Mouse (Mus musculus) neural tube, embryonic 11.5 days (tissue): ENCODE data around the gene Rreb1. TPM values are rescaled to one million over a fixed set of nuclear protein-coding genes. Genes with fewer than 3 reads are reported as not detected.
A peak's percentile ranks its signal among the peaks of the same experiment; 100 is the strongest.

Source experiments
- ATAC-seq: fragments of 200-750 bp; cut with Nextera tagmentation; 2 replicates; pipeline ENCODE4 v1.8.0; 2017; ENCODE audit warnings: moderate number of reproducible peaks, mild to moderate bottlenecking, moderate TSS enrichment, moderate library complexity; ENCODE audit not compliant: insufficient read depth, low FRiP score, low TSS enrichment
- DNase-seq: peaks from one replicate; pipeline ENCODE4 v3.0.0-alpha.2; 2015; ENCODE audit warnings: low spot score
- H3K27ac ChIP-seq: fragments of 300-500 bp; sonication (generic); 2 replicates; pipeline ENCODE4 v1.5.1; 2014; ENCODE audit warnings: low read depth, mild to moderate bottlenecking, low read length
- H3K27me3 ChIP-seq: fragments of 300-500 bp; sonication (generic); 2 replicates; pipeline ENCODE4 v1.6.1; 2014; ENCODE audit warnings: mild to moderate bottlenecking, low read length, mixed read lengths; ENCODE audit not compliant: control insufficient read depth, insufficient read depth
- H3K36me3 ChIP-seq: fragments of 300-500 bp; sonication (generic); 2 replicates; pipeline ENCODE4 v1.6.1; 2014; ENCODE audit warnings: mild to moderate bottlenecking, low read length, moderate library complexity, mixed read lengths; ENCODE audit not compliant: control insufficient read depth, insufficient read depth
- H3K4me1 ChIP-seq: fragments of 300-500 bp; sonication (generic); 2 replicates; pipeline ENCODE4 v1.6.1; 2014; ENCODE audit warnings: low read length, mixed read lengths; ENCODE audit not compliant: control insufficient read depth, insufficient read depth
- H3K4me2 ChIP-seq: fragments of 300-500 bp; sonication (generic); 2 replicates; pipeline ENCODE4 v1.6.1; 2014; ENCODE audit warnings: low read depth, mild to moderate bottlenecking, moderate library complexity
- H3K4me3 ChIP-seq: fragments of 300-500 bp; sonication (generic); 2 replicates; pipeline ENCODE4 v1.5.1; 2014; ENCODE audit warnings: low read depth, low read length
- H3K9ac ChIP-seq: fragments of 300-500 bp; sonication (generic); 2 replicates; pipeline ENCODE4 v1.6.1; 2014; ENCODE audit warnings: mild to moderate bottlenecking, low read length
- H3K9me3 ChIP-seq: fragments of 300-500 bp; sonication (generic); 2 replicates; pipeline ENCODE4 v1.6.1; 2016; ENCODE audit warnings: low read length; ENCODE audit not compliant: control insufficient read depth
- WGBS: fragments of 180-500 bp; shearing (Covaris S2); extraction: QIAGEN DNeasy Blood & Tissue Kit; methylation state at CpG from one replicate; pipeline ENCODE4 v1.1.7; 2014; 5-methylcytosine and 5-hydroxymethylcytosine counted together
- polyA plus RNA-seq: library from polyadenylated mRNA; unstranded; fragments of >200 nt; fragmentation: Nextera tagmentation; extraction: Ambion mirVana; gene quantifications from 2 replicates; pipeline ENCODE4 v1.2.1, GENCODE M21; 2014

The Rreb1 gene
- polyA plus RNA-seq, 1 experiment from 2014 or later, result 5.9 TPM

- Histone ChIP-seq H3K27me3 (no peaks in the 10 kb centered on the region), H3K4me2 (peak overlapping the region; percentile 83), H3K9ac (peak overlapping the region; percentile 81), H3K36me3 (peaks cover 6% of the 10 kb centered on the region), H3K4me3 (peak overlapping the region; percentile 93), H3K9me3 (no peaks in the 10 kb centered on the region), H3K4me1 (peaks cover 7% of the 10 kb centered on the region; the same call in 1 of the 2 replicates), H3K27ac (no peak overlapping the region)
- ATAC-seq (no peak), DNase-seq (no peak)
- 16% methylated on average over 10 of the region's 10 CpGs for WGBS
Observed at GRCm38 (mm10) chr13:37992638-37993371, 214.6 kb downstream of the Rreb1 start.

DNA sequence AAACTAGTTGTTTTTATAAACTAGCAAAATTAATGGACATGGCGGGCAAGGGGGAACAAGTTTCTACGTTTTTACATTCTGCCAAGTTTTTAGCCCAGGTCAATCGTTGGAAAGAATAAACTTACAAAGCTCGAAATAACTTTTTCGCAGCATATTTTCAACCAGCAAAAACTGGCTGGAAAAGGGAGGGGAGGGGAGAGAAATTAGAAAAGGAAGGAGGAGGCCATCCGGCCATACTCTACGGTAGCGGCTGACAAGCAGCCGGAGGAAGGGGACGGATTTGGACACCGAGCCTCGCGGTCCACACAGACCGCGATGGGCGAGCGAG is 215.1 kb downstream of the Rreb1 start:
- Histone ChIP-seq H3K4me3 (peak overlapping the region; percentile 93), H3K4me1 (peaks cover 7% of the 10 kb centered on the region; the same call in 1 of the 2 replicates), H3K27me3 (no peaks in the 10 kb centered on the region), H3K9me3 (no peaks in the 10 kb centered on the region), H3K27ac (peak overlapping the region; percentile 81), H3K9ac (peak overlapping the region; percentile 81), H3K36me3 (peaks cover 6% of the 10 kb centered on the region), H3K4me2 (peak overlapping the region; percentile 83)
- ATAC-seq, result peak; percentile 59
- no peak for DNase-seq
- under 1% methylated on average over 17 of the region's 17 CpGs for WGBS

DNA sequence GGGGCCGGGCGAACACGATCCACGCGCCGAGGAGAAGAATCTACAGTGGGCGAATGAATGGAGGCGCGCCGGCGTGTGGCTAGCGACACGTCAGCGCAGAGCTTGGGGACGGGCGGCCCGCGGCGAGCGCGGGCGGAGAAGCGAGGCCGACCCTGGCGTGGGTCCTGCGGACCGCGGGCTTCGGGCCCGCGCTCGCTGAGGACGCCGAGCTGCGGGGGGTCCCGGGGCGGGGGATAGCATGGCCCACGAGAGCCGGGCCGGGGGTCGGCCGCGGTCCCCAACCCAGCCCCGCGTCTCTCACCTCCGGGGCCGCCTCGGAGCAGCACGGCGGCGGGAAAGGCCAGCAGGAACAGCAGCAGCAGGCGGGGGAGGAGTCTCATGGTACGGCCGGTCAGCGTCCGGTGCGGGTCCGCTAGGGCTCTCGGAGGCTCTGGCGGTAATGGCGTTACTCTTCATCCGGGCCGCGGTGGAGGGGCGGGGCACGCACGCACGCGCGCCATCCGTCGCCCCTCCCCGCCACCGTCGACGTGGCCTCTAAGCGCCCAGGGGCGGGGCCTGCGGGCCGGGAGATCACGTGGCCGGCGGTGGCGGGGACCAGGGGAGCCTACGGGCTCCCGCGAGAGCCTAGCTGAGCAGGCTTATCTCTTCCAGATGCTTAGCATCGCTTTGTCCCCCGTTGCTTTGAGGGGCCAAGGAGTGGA is 215.7 kb downstream of the Rreb1 start, which contains the start of gene Ssr1:
Ssr1 (minus strand) TSS at position 514 of the 701 bp plus-strand sequence.
- under 1% methylated on average over 70 of the region's 89 CpGs for WGBS
- Histone ChIP-seq H3K4me2 (peak within 1 kb of the TSS; percentile 83), H3K9me3 (no peaks in the 10 kb centered on the region), H3K4me1 (peaks cover 7% of the 10 kb centered on the region; the same call in 1 of the 2 replicates), H3K27ac (peak within 1 kb of the TSS; percentile 81), H3K36me3 (peaks cover 6% of the 10 kb centered on the region), H3K4me3 (peak within 1 kb of the TSS; percentile 93), H3K27me3 (no peaks in the 10 kb centered on the region), H3K9ac (peak within 1 kb of the TSS; percentile 81)
- DNase-seq (peak; percentile 99), ATAC-seq (peak; percentile 98)

- H3K27ac ChIP-seq, result no peak overlapping the region
- H3K9ac ChIP-seq, result peak overlapping the region; percentile 35; the same call in 1 of the 2 replicates
- H3K4me1 ChIP-seq, result peaks cover 7% of the 10 kb centered on the region; the same call in 1 of the 2 replicates
- H3K4me3 ChIP-seq, result peak overlapping the region; percentile 93; the same call in 1 of the 2 replicates
- DNase-seq (no peak), ATAC-seq (peak; percentile 56)
- no peaks in the 10 kb centered on the region for H3K27me3 ChIP-seq
- H3K36me3 ChIP-seq, result peaks cover 3% of the 10 kb centered on the region; the same call in 1 of the 2 replicates
- peak overlapping the region; percentile 83 for H3K4me2 ChIP-seq
- WGBS, result 23% methylated on average over 7 of the region's 7 CpGs
- no peaks in the 10 kb centered on the region for H3K9me3 ChIP-seq
Observed at GRCm38 (mm10) chr13:37994405-37994749, 216.2 kb downstream of the Rreb1 start.

DNA sequence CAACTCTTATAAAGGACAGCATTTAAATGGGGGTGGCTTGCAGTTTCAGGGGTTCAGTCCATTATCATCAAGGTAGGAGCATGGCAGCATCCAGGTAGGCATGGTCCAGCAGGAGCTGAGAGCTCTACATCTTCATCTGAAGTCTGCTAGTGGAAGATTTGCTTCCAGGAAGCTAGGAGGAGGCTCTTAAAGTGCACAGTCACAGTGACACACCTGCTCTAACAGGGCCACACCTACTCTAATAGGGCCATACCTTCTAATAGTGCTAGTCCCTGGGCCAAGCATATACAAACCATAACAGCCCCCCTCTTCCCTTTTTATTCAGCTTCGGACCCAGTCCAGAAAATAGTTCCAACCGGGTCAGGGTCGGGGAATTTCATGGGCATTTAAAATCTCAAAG is 221.5 kb downstream of the Rreb1 start:
- no peaks in the 10 kb centered on the region for H3K36me3 ChIP-seq
- no peak overlapping the region for H3K4me3 ChIP-seq
- WGBS, result 63% methylated on average over 3 of the region's 3 CpGs
- DNase-seq, result no peak
- H3K4me2 ChIP-seq, result no peak overlapping the region
- no peak overlapping the region for H3K9ac ChIP-seq
- no peaks in the 10 kb centered on the region for H3K9me3 ChIP-seq
- H3K27ac ChIP-seq, result no peak overlapping the region
- ATAC-seq, result no peak
- no peaks in the 10 kb centered on the region for H3K4me1 ChIP-seq
- H3K27me3 ChIP-seq, result no peaks in the 10 kb centered on the region

Other genes starting within 250 kb of the Rreb1 start
- 104 and 116 TPM in 2 replicates for gene Ssr1, start 215.8 kb downstream of the Rreb1 start, polyA plus RNA-seq